Mouse (Mus musculus): Measurements from ENCODE around the gene Srsx. TPM values are rescaled to one million over a fixed set of nuclear protein-coding genes. Genes with fewer than 3 reads are reported as not detected.
"Not testable (repeated sequence)": the region's sequence is repeated elsewhere in the genome, so short reads cannot be mapped to it uniquely, and the experiment has no call there.

Gene Srsx
- total RNA-seq (2021) (not detected), polyA plus RNA-seq (2012; rRNA removed) (not detected in 2 replicates)
- long read RNA-seq: 0 reads

- DNase-seq: not testable (repeated sequence)
These were observed at the start of gene Srsx for GRCm38 (mm10) chrX:123222381-123222780. Srsx (minus strand) TSS chrX:123222481.

DNA sequence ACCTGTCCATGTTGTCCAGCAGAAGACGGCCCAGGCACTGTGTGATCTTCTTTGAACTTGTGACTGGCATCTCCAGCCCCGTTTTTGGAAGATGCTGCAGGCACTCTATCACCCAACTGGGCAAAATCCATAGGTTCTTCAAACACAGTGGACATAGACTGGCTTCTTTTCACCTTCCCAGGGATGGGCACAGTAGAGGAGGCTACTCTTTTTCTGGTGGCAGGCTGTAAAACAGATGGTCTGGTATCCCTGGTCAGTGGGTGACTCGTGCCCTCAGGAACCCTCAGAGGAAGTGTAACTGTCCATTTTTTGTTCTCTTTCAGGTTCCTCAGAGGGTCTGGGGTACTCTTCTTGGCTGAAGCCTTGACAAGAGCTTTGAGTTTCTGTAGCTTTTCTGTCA, 24.5 kb upstream of the Srsx start, which contains the start of gene Gm17577:
Gene Gm17577, minus strand, starts transcription at position 101 of the 400 bp plus-strand sequence.
- not testable (repeated sequence) for DNase-seq

Other genes with a start within 250 kb of the Srsx start
- gene Gm17521, start 192.8 kb downstream of the Srsx start, total RNA-seq (2021): not detected
- not detected in 2 replicates for gene Gm17521, start 192.8 kb downstream of the Srsx start, polyA plus RNA-seq (2012; rRNA removed)
- gene Cldn34c1, start 119.0 kb downstream of the Srsx start, total RNA-seq (2021): 1 to 10 TPM; 2.4 to 5.8 TPM
- gene Cldn34c1, start 119.0 kb downstream of the Srsx start, polyA plus RNA-seq (2012; rRNA removed): 1.8 and 4.1 TPM in 2 replicates
- not detected for gene Gm17577, start 24.4 kb upstream of the Srsx start, total RNA-seq (2021)
- gene Gm17577, start 24.4 kb upstream of the Srsx start, polyA plus RNA-seq (2012; rRNA removed): not detected in 2 replicates

All from adrenal gland, adult 2 months (tissue).